Mouse (Mus musculus) frontal cortex, postnatal 36 days (tissue): ENCODE measurements at regions not wholly inside any gene's neighbourhood (a gene's known extent, or its start where the extent isn't known, plus 50 kb on each side); places are given as distances from the start of the nearest gene placed in this dataset.
A peak's percentile ranks its signal among the peaks of the same experiment; 100 is the strongest.

Source experiments
- DNase-seq, 2 experiments: peaks; one replicate each; pipeline ENCODE4 v3.0.0; 2022; ENCODE audit warnings: low spot score in 2 of 2

DNA sequence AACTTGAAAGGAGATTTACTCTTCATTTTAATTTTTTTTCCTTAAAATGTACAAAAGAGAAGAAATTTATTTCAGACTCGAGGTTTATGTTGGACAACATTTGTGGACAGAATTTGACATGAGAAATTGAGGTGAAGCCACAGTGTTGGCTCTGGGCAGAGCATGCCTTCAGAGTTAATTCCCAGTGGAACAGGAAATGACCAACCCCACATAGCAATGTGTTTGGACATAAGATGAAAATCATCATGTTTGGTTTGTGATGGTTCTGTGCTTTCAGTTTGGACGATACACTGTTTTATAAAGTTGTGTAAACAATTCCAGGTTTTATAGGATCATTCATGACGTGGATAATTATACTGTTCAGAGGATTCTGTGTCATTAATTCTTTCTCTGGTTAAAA lies 271.9 kb upstream of the Mettl25 start:
- no peak for DNase-seq

GRCm38 (mm10) chr10:106114743-106115486 lies 273.7 kb upstream of the Mettl25 start:
- no peak for DNase-seq

- no peak for DNase-seq
Observed at GRCm38 (mm10) chr10:106121826-106122225, 280.6 kb upstream of the Mettl25 start.

DNA sequence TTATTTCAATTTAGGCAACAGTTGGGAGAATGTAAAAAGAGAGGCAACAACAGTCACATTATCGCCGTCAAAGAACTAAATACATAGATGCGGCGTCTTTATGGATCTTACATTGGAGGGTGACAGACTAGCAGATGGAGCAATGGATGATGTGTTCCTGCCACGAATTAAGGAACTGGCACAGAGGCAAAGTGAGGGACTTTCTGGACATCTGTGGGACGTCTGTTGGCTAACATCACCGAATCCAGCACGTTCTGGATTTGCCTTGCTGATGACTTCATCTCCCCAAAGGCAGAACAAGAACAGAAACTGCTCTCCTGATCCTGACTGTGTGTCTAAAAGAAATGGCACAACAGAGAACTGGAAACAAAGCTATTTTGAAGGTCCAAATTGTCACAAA lies 281.8 kb upstream of the Mettl25 start:
- peak; percentile 20 to 33 for DNase-seq

DNA sequence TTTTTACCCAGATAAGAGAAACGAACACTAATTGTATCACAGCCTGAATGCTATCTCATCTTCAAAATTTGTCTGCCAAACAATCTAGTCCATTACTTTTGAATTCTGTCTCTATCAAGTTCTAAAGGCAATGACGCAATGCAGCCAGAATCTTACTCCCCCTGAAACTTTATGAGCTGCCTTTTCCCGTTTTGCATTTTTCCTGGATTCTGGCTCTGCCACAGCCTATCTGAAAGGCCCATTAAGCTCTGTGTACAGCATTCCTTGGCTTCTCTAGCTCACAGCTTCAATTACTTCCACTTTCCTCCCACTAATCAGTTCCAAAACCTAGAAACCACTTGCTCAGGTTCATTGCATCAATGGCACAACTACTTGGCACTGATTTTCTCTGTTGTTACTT lies 298.0 kb upstream of the Ppfia2 start:
- DNase-seq = no peak

GRCm38 (mm10) chr10:106174433-106174832 lies 295.7 kb upstream of the Ppfia2 start:
- DNase-seq = no peak

DNA sequence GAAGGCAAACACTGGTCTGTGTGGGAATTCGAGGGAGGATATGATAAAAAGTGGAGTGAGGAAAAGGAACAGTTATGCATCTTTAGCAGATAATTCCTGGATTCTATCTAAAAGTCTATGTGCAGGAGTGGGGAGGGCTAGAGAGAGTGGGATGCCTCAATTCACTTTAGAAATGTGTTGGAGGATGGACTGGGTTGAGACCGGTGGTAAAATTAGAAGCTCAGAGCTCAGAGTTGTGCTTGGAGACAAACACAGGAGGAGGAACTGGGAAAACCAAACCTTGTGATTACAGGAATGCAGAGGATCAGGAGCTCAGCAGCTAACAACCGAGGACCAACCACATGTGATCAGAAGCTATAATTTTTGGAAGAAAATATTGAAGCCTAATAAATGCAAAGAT lies 290.5 kb upstream of the Ppfia2 start:
- DNase-seq = peak in 1 of 2 experiments; percentile 35

GRCm38 (mm10) chr10:106202566-106202965 lies 267.6 kb upstream of the Ppfia2 start:
- DNase-seq = no peak

- no peak for DNase-seq
Observed at GRCm38 (mm10) chr10:106224251-106224650, 245.9 kb upstream of the Ppfia2 start.

DNA sequence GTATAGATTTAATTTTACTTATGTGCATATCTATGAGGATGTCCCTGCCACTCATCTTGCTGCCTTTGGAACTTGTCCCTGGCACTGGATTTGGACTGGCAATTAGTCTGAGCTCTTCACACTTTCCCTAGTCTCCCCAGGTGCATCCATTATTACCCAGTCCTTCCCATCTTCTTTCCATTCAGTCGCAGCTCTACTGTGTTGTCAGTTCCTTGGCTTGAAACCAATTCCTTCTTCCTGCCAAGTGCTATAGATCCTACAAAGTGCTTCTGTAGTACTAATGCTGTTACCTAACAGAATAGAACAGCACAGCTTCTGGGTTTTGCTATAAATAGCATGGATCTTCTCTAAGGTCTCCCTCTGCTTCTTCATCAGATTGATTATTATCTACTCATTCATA lies 228.0 kb upstream of the Ppfia2 start:
- peak in 1 of 2 experiments; percentile 11 for DNase-seq

DNA sequence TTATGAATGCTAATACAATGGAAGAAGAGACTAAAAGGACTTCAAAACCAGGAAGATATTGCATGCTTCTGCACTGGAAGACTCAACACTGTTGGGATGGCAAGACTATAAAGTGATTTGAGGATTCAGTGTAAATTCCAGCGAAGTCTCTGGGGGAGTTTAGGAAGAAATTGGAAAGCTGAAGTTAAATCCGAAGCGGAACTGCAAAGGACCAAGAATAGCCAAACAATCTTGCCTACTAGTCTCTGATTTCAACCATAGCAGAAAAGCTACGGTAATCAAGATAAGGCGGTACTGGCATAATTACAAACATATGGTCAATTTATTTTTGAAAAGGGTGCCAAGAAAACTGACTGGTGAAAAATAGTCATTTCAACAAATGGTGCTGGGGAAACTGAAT lies 216.0 kb upstream of the Ppfia2 start:
- peak in 1 of 2 experiments; percentile 30 for DNase-seq

DNA sequence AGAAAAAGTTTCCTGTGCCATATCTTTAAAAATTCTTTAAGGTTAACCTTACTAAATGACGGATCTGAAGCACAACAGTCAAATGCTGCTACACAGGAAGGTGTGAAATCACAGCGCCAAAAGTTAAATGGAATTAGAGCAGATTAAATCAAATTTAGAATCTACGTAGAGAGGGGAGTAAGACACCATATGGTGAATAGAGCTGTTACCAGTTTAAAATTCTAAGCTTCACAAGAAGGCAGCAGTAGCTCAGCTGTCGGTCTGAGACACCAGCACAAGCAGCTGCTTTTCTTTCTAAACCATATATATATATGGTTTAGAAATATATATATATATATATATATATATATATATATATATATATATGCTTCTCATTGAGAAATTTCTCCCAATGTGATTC lies 210.3 kb upstream of the Ppfia2 start:
- peak; percentile 5 to 50 for DNase-seq

- no peak for DNase-seq
Observed at GRCm38 (mm10) chr10:106273335-106273734, 196.8 kb upstream of the Ppfia2 start.

- no peak for DNase-seq
Observed at GRCm38 (mm10) chr10:106289951-106290350, 180.2 kb upstream of the Ppfia2 start.

- no peak for DNase-seq
Observed at GRCm38 (mm10) chr10:106290736-106291135, 179.4 kb upstream of the Ppfia2 start.

DNA sequence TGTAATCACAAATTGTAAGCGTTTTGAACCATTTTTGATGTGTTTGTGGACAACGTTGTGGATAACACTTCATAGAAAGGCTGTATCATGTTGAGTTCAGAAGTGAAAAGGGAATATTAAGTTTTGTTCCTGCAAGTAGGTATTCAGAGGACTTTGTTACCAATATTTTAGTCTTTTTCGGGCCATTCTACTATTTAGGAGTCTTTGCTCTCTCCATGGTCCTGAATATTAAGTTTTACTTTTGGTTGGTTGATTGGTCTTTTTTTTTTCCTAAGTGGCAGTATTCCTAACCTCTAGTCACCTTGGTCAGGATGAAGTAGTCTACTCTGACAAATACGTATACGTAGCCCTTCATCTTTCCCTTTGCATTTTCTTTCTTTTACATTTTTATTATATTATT lies 174.6 kb upstream of the Ppfia2 start:
- DNase-seq = no peak

DNA sequence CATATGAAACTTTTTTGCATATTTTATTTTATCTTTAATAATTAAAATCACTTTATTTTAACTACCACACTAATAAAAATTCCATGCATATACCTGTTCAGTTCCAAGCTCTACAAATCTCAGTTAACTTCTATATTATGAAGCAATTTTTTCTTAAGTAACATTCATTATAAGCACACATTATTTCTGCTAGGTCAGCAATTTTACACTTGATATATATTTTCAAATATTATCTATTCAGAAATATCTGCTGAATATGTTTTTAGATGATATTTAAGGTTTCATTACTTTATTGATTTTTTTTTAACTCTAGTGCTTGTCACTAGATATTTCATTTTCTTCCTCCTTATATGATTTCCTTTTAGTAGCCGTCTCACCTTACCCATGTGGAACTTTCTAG lies 135.0 kb upstream of the Ppfia2 start:
- DNase-seq = no peak

DNA sequence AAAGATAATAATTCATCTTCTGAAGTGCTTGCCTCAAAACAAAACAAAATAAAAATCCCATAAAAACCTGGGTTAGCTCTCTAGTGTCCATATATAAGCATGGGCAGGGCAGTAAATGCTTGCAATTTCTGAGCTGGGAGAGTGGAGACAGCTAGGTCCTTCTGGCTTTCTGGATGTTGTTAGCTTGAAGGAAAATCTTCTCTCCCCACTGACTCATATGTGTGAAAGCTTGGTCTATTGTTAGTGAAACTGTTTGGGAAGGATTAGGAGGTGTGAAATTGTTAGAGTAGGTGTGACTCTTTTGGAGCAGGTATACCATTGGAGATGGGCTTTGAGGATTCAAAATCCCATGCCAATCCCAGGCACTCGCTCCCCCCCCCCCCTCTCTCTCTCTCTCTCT lies 118.5 kb upstream of the Ppfia2 start:
- DNase-seq = peak in 1 of 2 experiments; percentile 7

- DNase-seq = no peak
Observed at GRCm38 (mm10) chr10:106375653-106376052, 94.5 kb upstream of the Ppfia2 start.

DNA sequence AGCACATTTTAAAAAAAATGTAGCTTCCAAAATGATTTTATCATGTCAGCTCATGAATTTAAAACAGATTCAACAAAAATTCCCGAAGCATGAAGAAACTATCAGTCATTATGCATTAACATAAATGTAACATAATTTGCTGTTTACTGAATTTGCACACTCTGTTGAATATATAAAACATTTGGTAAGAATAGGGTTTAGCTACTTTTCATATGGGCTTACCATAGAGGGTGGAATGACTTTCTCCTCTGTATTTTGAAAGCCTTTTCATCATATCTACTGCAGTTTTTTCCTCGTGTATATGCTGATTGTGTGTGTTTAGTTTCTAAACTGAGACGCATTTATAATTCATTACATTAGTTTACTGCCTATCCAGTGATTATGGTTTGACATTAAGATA lies 94.0 kb upstream of the Ppfia2 start:
- no peak for DNase-seq

GRCm38 (mm10) chr10:106380628-106381027 lies 89.5 kb upstream of the Ppfia2 start:
- peak; percentile 8 to 23 for DNase-seq

GRCm38 (mm10) chr10:106408705-106409104 lies 61.4 kb upstream of the Ppfia2 start:
- DNase-seq = peak; percentile 3 to 35

DNA sequence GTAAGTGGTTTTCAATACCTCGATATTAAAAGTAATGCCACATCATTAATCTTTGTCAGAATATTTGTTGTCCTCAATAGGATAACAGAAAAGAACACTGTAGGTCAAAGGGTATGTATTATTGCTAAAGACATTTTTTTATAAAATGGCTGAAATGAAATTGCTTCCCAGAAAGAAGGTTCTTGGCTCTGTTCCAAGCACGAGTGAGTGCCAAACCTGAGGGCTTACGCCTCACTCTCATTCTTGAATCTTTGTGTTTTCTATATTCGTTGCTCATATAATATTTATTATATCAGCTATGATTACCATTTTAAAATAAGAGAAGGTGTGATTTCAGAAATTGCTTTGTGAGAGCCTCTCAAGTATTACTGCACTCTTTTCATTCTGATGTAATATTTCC lies 57.0 kb upstream of the Ppfia2 start:
- no peak for DNase-seq

GRCm38 (mm10) chr10:106414990-106415389 lies 55.1 kb upstream of the Ppfia2 start:
- peak in 1 of 2 experiments; percentile 25 for DNase-seq
